Mouse (Mus musculus): Measurements from ENCODE around the gene Serp2.

Serp2 gene

DNA sequence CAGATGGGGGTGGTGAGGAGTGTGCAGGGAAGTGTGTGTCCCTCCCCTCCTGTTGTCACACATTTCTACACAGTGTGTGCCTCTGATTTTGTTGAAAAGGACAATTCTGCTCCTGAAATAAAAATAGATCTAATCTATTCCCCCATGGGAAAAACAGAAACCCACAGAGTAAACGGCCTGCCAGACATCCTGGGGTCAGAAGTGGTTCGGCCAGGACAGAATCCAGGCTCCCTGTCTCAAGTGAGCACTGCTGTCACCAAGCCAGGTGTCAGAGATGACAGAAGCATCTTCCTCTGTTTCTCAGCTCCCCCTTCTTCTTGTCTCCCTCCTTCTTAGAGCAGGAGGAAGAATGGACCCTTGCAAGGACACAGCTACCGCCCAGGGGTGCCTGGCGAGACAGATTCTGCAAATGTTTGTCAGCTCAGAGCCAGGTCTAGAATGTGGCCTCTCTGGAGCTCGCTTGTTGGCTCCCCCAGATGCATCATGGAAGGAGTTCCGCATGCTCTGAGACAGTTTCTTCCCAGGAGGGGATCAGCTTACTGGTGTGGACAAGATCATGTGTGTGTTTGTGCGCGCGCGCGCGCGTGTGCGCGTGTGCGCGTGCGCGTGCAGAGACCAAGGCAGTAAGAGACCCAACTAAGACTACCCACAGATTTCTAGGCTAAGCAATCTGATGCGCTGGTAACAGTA is 29.5 kb downstream of the Serp2 start:
- peak; percentile 45 for DNase-seq (ENCODE audit: low read depth, low spot score)

DNA sequence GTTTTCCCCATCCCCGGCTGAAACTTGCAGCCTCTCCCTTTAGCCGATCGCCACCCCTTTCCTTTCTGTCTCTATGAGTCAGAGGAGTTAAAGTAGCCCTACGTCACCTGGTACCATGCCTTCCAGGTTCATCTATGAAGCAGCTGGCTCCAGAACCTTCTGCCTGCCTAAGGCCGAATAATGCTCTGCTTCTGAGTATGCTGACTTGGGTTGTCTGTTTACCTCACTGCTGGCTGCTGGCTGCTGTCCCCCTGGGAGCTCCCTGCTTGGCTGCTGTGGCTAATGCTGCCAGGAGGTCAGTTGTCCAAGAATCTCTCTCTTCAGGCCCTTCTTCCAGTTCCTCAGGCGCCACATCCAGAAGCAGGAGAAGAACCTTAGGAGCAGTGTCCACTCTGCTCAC is 30.2 kb downstream of the Serp2 start:
- peak; percentile 86 for DNase-seq (ENCODE audit: low read depth, low spot score)

DNA sequence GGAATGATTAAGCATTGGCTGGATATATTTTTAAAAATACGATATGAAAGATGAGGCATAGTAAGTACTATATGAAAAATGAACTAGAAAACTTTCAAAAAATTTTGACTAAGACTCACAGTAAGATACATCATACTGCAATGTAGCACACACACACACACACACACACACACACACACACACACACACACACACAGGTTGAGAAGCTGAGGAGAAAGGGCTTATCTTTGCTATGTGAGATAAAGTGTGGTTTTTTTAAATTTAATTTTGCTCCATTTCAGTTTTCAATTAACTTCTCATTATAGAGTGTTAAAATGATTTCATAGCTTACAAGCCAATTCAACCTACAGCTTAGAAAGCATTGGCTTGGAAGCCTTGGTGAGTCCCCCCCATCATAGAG is 33.3 kb downstream of the Serp2 start:
- DNase-seq (ENCODE audit: low read depth, low spot score) = no peak

DNA sequence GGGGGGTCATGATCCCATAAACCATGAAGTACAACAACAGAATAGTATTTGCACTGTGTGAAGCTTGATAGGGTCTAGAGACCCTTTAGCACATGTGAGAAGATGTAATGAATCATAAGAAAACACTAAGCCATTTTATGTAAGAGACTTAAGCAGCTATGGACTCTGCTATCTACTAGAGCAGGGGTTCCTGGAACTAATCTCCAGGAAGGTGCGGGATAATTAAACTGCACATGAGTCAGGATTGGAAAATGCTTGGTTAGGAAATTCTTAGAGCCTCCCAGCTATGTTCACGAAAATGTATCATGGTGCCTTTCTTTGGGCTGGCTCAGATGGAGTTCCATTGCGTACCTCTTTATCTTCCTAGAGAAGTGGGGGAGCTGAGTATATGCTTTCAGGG is 35.4 kb downstream of the Serp2 start:
- peak; percentile 71 for DNase-seq (ENCODE audit: low read depth, low spot score)

DNA sequence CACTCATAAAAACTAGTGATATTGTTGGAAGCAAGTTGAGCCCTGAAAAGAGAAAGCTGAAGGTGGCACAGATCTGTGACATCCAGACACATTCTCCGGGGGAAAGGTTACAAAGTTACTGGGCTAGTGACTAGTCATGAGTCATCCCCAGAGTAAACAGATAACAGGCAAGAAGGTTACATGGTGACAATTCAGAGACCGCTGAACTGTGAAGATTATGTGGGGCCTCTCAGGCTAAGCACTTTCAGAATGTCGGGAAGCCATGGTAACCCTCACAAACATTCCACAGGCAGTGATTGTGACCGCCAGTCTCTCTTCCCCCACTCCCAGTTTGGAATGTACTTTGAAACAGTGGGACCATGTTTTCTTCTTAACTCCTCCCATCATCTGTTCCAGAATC is 36.1 kb downstream of the Serp2 start:
- DNase-seq (ENCODE audit: low read depth, low spot score) = peak; percentile 76

DNA sequence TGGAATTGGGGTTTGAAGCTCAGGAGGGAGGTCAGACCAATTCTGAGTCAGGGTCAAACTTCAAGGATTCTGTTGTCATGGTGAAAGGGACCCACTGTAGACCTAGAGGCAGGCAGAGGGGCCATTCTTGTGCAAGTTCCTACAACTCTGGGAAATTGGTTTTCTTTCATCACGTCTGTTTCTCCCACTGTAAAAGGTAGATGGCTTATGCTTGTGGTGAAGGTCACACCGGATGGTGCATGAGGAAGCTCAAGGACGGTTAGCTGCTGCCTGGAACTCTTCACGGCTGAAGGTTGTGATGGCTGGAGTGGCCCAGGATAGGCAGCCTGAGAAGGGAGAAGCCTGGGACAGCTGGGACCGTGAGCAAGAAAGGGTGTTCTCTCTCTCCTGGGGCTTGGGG is 38.5 kb downstream of the Serp2 start:
- DNase-seq (ENCODE audit: low read depth, low spot score) = no peak

DNA sequence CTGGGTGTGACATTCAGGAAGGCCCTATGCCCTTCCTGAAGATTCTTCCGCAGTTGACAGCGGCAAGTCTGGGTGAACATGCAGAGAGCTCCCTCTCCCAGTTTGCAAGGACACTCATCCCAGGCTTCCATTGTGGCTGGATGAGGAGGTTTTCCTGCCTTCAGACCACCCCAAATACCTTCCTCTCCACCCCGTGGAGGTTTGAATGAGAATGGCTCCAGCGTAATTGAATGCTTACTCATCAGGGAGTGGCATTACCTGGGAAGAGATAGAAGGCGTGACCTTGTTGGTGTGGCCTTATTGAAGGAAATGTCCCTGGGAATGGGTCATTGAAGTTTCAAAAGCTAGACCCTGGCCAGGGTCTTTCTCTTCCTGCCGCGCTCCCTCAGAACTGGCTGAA is 41.1 kb downstream of the Serp2 start:
- no peak for DNase-seq (ENCODE audit: low read depth, low spot score)

DNA sequence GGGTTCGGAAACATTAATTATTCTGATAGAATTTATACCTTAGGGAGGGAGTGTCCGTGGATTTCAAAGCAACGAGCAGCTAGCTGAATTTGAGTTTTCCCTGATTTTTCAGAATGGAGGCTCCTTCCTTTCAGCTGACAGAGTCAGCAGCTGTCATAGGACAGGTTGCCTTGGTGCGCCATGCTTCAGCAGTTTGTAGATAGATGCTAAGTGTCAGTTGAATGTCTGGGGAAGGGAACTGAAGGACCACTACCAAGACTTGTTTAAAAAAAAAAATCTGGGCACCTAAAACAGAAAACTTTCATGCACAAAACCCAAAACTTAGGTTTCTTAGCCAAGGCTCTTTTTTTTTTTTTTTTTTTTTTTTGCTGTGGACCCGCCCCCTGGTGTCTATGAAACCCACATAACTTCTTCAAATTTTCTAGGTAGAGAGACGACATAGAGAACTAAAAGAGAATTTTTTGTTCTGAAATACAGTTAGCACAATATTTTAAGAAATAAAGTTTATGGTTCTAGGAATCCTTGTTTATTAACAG is 42.6 kb downstream of the Serp2 start:
- no peak for DNase-seq (ENCODE audit: low read depth, low spot score)

DNA sequence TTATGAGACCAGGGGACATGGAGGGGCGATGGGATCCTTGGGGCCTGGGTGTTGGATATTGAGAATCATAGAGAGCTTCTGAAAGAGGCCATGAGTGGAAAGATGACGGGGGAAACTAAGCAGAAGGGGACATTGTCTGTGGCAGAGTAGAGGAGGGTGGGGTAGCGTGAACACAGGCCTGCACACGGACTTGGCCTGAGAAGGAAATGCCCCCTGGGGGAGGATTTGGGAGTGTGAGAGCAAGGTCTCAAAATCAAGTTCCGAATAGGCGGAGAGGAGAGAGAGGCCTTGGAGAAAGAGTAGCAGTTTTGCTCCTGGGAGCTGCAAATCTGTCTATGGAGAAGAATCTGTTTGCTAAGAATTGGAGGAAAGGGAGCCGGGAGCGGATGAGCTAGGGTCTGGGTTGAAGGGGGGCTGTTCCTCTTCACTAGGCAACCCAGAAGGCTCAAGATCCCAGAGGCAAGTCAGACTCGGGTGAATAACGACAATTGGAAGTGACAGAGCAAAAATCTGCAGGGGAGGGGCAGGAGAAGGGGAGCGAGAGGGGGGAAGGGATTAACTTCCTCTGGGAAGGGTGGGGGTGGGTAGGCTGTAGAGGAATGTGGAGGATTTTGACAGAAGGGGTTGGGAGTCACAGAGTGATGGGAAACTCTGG is 43.2 kb downstream of the Serp2 start:
- no peak for DNase-seq (ENCODE audit: low read depth, low spot score)

DNA sequence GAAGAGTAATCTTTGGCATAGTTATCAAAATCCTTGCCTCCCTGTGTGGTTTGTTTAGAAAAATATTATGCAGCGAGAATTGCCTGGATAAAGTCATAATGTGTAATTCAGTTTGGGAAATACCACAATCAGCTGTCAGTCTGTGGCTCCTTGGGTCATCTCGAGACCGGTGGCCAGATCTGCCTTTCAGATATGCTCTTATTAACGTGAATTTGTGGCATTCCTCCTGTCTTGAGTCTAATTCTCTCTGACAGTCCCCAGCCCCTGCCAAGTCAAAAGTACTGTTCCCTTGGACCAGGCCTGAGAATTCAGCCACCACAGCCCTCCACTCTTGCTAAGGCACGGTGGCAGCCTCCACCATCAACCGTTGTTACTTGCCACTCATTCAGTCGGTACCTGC is 44.7 kb downstream of the Serp2 start:
- DNase-seq (ENCODE audit: low read depth, low spot score) = no peak

DNA sequence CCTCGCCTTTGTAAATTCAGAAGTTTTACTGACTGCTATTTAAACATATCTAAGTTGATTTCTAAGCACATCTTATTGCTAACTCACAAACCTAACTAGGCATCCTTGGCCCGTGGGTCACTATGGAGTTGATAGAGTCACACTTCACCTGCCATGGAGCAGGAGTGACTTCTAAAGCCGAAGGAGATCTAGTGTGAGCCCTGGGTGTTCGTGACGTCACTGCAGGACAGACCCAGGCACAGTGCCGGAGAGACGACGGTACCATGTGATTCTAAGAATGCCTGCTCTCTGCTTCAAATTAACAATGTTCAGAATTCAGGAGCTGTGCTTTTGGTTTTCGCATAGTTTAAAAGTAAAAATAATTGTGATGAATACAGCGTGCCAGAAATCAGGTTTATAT is 48.0 kb downstream of the Serp2 start:
- DNase-seq (ENCODE audit: low read depth, low spot score) = no peak

DNA sequence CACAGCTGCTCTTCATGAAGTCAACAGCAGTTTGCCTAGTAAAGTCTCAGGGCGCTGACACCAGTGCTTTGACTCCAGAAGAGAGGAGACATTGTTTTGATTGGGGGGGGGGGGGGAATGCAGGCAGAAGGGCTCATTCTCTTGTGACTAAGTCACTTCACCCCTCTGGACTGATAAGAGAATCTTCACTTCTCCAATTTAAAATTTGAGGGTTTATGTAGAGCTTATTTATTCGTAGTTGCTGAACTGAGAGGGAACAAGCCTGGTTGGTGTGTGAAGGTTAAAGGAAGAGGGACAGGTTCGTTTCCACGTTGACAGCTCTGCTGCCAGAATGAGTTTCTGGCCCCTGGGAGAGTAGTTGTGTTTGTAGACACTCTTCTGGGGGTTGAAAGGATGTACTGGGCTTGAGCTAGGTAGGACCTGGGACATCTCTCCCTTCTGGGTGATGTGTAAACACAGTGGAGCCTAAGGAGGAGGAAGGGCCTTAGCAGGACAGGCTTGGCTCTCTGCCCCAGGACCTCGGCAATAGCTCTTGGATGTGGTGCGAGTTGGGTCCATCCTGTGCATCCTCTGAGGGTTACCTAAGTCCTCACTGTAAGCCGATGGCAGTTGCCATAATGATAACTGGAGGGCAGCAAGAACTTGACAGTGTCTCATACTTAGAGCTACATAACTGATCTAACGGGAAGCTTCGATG is 48.7 kb downstream of the Serp2 start:
- peak; percentile 9 for DNase-seq (ENCODE audit: low read depth, low spot score)

DNA sequence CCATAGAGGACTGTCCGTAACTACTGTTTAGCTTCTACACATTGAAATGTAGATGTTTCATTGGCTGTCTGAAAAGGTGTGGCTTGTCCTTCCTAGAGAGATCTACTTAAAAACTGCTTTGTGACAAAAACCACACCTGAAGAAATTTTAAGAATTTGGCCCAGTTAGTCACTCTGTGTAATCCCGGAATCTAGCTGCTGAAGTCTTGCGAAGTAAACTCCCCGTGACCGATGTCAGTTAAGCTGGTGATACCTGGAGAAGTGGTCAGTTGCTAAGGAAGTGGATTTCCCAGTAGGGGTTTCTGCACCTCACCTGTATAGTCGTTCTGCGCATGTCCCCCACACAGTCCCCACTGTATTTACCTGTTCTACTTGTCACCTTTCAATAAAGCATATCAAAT is 49.3 kb downstream of the Serp2 start:
- DNase-seq (ENCODE audit: low read depth, low spot score) = peak; percentile 3

DNA sequence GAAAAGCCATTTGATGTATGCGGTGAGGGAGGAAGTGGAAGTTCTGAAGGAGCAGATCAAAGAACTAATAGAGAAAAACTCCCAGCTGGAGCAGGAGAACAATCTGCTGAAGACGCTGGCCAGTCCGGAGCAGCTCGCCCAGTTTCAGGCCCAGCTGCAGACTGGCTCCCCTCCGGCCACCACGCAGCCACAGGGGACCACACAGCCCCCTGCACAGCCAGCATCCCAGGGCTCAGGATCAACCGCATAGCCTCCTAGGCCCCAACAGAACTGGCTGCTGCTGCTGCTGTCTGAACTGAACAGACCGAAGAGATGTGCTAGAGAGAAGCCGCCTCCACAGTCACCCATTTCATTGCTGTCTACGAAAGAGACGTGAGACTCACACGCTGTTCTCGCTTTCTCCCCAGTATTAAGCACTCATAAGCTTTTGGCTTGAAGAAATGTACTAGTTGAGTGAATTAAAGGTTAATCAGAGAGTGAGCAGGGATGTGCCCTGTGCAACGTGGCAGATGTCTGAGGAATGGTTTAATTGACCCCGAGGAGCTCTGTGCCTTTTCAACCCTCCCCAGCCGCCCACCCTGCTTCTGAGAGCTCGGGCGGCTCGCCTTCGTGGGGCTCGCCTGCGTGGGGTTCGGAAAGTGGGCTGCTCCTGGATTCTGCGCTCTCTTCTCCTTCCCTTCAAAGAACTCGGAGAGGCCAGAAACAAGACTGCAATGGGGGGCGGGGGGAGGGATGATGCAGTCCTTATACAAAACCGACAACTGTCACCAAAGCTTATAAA is 50.1 kb downstream of the Serp2 start:
- DNase-seq (ENCODE audit: low read depth, low spot score) = peak; percentile 6

DNA sequence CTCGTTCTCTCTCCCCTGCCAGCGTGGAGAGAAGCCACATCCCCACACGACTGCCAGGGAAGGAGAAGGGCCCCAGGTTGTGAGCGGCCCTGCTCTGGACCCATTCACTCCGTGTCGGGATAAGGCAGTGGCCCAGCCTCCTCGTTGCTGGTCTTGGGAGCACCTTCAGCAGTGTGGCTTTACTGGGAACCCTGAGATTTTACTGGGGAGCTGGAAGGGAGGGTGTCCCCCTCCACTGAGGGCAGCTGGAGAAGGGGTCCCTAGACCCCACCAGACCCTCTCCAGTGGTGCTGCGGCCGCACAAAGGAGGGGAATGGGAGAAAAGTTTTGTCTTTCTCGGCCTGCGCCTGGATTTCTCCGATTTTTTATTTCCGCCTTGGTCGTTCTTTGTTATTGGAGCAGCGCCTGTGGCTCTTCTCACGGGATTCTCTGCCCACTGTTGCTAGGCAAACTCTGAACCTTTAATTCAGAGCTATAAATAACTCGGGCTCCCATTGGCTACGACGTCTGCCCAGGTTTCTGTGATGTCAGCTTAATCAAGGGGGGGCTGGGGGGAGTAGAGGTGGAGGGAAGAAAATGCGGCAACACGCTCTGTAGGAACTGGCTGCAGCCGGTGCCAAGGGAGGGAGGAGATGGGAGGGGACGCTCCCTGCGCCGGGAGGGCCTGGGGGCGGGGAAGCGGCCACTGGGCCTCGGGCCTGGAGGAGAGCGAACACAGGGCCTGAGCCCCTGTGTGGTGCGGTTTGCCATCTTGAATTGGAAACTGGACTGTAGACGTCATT is 51.1 kb downstream of the Serp2 start:
- peak; percentile 94 for DNase-seq (ENCODE audit: low read depth, low spot score)

DNA sequence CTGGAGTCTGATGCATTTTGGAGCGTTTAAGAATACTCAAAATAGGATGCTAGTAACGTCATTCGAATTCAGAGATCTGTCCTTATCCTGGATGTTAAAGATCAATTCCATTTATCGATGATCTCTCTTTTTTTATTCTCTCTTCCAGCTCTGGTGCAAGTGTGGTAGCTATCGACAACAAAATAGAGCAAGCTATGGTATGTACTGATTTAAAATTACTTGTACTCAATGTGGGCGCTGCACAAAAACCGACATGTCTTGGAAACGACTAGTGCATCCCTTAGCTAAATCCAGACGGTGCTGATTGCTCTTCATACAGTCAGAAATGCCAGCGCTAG is 51.6 kb downstream of the Serp2 start:
- no peak for DNase-seq (ENCODE audit: low read depth, low spot score)

DNA sequence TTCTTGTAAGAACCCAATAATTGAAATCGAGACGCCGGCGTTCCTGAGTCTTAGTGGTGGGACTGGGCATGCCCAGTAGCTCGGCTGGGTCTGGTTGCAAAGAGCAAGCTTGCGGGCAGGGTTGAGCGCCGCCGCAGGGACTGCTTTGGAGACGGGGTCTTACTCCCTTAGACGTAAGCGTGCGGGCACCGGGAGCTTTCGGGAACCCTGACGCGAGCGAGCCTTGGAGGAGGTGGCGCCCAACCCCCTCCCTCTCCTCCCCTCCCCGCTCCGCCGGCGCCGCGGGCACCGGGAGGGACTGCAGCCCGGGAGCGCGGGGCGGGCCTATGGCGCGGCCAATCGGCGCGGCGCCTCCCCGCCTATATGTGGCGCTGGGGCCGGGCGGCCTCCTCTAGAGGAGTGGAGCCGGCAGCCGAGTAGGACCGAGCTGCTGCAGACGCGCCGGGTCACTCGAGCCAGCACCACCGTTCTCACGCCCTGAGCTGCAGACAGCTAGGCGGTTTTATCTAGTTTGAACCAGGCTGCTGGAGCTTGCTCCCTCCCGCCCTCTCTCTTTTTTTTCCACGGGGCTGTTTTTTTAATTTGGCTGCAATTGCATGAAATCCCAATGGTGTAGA is 52.5 kb downstream of the Serp2 start:
- DNase-seq (ENCODE audit: low read depth, low spot score) = peak; percentile 82

DNA sequence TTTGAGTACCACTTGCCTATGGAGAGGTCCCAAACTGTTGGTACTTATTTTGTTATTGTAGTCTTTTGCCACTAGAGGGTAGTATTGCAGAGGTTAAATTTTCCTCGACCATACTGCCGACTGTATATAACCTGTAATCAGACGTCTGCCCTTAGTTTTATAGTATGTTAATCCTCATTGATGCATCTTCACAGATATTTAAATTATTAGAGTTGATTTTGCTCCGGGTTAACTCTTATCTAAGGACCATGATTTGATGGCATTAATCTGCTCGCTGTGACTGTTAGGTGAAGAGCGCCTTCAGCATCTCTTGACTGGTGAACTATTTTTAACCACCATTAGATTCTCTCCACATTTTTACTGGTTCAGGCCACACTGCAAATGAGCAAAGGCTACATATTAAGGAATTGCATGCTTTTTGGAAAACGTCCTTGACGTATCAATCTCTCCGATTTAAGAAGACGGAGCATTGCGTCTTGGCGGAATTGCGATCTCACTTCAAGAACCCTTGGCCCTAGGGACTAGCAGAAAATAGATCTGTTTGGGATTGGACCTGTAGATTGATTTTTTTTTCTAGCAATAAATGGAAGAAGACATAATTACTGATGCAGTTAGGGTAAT is 53.3 kb downstream of the Serp2 start:
- DNase-seq (ENCODE audit: low read depth, low spot score) = peak; percentile 72

DNA sequence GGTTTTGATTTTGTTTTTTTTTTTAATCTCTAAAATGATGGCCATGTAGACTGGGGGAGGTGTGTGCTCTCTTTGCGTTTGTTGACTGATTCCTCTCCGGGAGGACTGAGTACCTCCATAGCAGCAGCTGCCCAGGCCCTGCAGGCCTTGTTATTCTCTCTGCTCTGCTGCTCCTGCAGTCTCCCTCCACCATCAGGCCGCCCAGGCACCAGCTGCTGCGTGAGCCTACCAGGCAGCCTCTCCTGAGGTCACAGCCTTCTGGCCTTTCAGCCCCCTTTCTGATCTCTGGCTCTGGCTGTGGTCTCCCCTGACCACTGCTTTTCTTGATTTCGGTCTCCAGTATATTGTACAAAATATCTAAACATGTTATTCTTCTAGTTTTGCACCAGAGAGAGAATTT is 56.7 kb downstream of the Serp2 start:
- no peak for DNase-seq (ENCODE audit: low read depth, low spot score)

DNA sequence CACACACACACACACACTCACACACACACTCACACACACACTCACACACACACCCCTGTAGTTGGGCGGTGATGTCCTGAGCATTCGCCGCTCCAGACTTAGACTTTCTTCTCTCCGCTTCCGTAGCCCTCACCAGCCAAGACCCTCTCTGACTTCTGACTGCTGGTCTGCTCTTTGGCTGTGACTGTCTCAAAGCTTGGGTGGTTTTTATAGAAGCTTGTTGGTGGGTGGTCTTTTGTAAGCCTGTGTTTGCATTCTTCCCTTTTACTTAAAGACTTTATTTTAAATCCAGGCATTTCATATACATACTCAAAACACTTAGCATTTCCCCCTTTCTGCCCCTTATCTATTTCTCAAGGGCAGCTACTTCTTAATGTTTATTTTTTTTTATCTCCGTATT is 57.2 kb downstream of the Serp2 start:
- DNase-seq (ENCODE audit: low read depth, low spot score) = no peak

Measured in 3T3-L1 (cell line).